Mouse (Mus musculus): ENCODE measurements around the gene Wdr90. TPM values are rescaled to one million over a fixed set of nuclear protein-coding genes. Genes with fewer than 3 reads are reported as not detected.

The Wdr90 gene
- polyA plus RNA-seq, 1 experiment from 2014 or later, result 13.1 TPM

DNA sequence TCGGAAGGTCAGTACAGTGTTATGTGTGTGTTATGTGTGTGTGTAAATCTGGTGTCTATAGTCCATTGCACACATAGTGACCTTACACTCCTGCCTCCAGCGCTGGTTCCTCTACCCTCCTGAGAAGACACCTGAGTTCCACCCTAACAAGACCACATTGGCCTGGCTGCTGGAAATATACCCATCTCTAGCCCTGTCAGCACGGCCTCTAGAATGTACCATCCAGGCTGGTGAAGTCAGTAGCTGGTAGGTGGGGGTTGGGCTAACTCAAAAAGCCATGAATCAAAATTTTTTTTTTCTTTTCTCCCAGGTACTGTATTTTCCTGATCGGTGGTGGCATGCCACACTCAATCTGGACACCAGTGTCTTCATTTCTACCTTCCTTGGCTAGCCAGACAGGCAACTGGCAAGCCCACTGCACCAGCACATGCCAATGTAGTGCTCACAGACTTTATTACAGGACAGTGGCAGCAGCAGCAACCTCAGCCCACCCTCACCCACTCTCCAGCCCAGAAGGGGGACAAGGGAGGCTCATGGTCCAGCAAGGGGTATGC is 31.0 kb downstream of the Wdr90 start:
- Histone ChIP-seq H3K4me3 (ENCODE audit: low read length) (peak overlapping the region; percentile 63), H3K4me1 (ENCODE audit: control insufficient read depth, insufficient read depth, low read depth, low read length) (peaks cover 63% of the 10 kb centered on the region), H3K9me3 (ENCODE audit: control insufficient read depth, low read length) (no peaks in the 10 kb centered on the region), H3K27ac (ENCODE audit: low read depth, low read length) (no peak overlapping the region), H3K9ac (ENCODE audit: low read depth, low read length) (no peak overlapping the region), H3K27me3 (replicated peaks; ENCODE audit: control insufficient read depth, insufficient read depth, low read length) (no peaks in the 10 kb centered on the region), H3K36me3 (ENCODE audit: control insufficient read depth, insufficient read depth, low read length) (peaks cover 21% of the 10 kb centered on the region), H3K4me2 (ENCODE audit: low read length) (peak overlapping the region; percentile 69)
- no peak for ATAC-seq
- 80% methylated on average over 4 of the region's 4 CpGs for WGBS

DNA sequence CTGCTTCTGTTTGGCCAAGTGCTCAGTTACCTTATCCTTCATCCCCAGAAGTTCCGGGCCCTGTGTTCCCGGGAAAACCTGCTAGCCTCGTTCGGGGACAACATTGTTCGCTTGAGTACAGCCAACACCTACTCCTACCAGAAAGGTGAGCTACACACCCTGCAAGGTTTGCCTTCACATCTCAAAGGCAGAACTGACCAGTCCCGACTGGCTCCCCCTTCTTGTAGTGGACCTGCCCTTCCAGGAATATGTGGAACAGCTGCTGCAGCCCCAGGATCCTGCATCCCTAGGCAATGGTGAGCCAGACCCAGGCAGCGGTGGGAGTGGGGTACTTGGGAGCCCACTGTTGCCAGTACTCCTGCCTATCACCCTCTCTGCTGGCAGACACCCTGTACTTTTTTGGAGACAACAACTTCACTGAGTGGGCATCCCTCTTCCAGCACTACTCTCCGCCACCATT is 31.7 kb downstream of the Wdr90 start:
- ATAC-seq, result no peak
- H3K4me1 ChIP-seq (ENCODE audit: control insufficient read depth, insufficient read depth, low read depth, low read length), result peaks cover 63% of the 10 kb centered on the region
- peak overlapping the region; percentile 81 for H3K9ac ChIP-seq (ENCODE audit: low read depth, low read length)
- H3K4me3 ChIP-seq (ENCODE audit: low read length), result peak overlapping the region; percentile 63
- no peaks in the 10 kb centered on the region for H3K9me3 ChIP-seq (ENCODE audit: control insufficient read depth, low read length)
- no peaks in the 10 kb centered on the region for H3K27me3 ChIP-seq (replicated peaks; ENCODE audit: control insufficient read depth, insufficient read depth, low read length)
- WGBS, result 47% methylated on average over 8 of the region's 8 CpGs
- H3K36me3 ChIP-seq (ENCODE audit: control insufficient read depth, insufficient read depth, low read length), result peaks cover 21% of the 10 kb centered on the region
- H3K27ac ChIP-seq (ENCODE audit: low read depth, low read length), result peak overlapping the region; percentile 92
- peak overlapping the region; percentile 69 for H3K4me2 ChIP-seq (ENCODE audit: low read length)

GRCm38 (mm10) chr17:25828712-25829557 is 32.4 kb downstream of the Wdr90 start, which contains the start of gene Jmjd8:
Jmjd8 (plus strand) TSS chr17:25828867.
- Histone ChIP-seq H3K4me3 (ENCODE audit: low read length) (peak within 1 kb of the TSS; percentile 63), H3K36me3 (ENCODE audit: control insufficient read depth, insufficient read depth, low read length) (peaks cover 21% of the 10 kb centered on the region), H3K4me1 (ENCODE audit: control insufficient read depth, insufficient read depth, low read depth, low read length) (peaks cover 63% of the 10 kb centered on the region), H3K27me3 (replicated peaks; ENCODE audit: control insufficient read depth, insufficient read depth, low read length) (no peaks in the 10 kb centered on the region), H3K27ac (ENCODE audit: low read depth, low read length) (peak within 1 kb of the TSS; percentile 92), H3K9ac (ENCODE audit: low read depth, low read length) (peak within 1 kb of the TSS; percentile 81), H3K4me2 (ENCODE audit: low read length) (peak within 1 kb of the TSS; percentile 69), H3K9me3 (ENCODE audit: control insufficient read depth, low read length) (no peaks in the 10 kb centered on the region)
- 1% methylated on average over 32 of the region's 32 CpGs for WGBS
- ATAC-seq, result peak; percentile 62

DNA sequence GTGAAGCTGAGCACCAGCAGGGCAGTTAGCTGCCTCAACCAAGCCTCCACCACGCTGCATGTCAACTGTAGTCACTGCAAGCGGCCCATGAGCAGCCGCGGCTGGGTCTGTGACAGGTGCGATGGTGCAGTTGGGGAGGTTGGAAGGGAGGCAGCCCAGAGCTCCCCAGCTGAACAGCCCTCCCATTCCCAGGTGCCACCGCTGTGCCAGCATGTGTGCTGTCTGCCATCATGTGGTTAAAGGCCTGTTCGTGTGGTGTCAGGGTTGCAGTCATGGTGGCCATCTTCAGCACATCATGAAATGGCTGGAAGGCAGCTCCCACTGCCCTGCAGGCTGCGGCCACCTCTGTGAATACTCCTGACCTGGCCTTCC is 33.1 kb downstream of the Wdr90 start:
- ATAC-seq, result no peak
- H3K36me3 ChIP-seq (ENCODE audit: control insufficient read depth, insufficient read depth, low read length), result peaks cover 21% of the 10 kb centered on the region
- H3K4me1 ChIP-seq (ENCODE audit: control insufficient read depth, insufficient read depth, low read depth, low read length), result peaks cover 62% of the 10 kb centered on the region

DNA sequence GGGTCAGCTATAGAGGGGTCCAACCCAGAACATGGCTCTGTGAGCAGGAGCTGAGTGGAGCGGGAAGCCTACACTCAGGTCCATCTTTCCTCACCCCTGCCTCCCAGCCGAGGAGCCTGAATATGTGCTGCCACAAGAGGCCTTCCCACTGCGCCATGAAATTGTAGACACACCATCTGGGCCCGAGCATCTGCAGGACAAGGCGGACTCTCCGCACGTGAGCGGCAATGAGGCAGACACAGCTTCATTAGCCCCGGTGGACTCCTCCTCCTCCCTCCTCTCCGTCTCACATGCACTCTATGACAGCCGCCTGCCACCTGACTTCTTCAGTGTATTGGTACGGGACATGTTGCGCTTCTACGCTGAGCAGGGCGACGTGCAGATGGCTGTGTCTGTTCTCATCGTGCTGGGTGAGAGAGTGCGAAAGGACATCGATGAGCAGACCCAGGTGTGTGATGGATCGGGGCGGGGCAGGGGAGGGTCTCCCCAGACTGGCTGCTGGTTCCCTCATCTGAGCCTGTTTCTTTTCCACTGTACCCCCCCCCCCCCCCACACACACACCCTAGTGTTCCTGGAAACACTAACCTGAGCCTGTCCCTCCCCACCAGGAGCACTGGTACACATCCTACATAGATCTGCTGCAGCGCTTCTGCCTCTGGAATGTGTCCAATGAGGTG is 33.6 kb downstream of the Wdr90 start:
- ATAC-seq, result no peak
- Histone ChIP-seq H3K9ac (ENCODE audit: low read depth, low read length) (no peak overlapping the region), H3K4me3 (ENCODE audit: low read length) (no peak overlapping the region), H3K4me2 (ENCODE audit: low read length) (no peak overlapping the region), H3K4me1 (ENCODE audit: control insufficient read depth, insufficient read depth, low read depth, low read length) (peaks cover 64% of the 10 kb centered on the region), H3K36me3 (ENCODE audit: control insufficient read depth, insufficient read depth, low read length) (peaks cover 21% of the 10 kb centered on the region), H3K27me3 (replicated peaks; ENCODE audit: control insufficient read depth, insufficient read depth, low read length) (no peaks in the 10 kb centered on the region), H3K27ac (ENCODE audit: low read depth, low read length) (no peak overlapping the region; the same call in 1 of the 2 replicates), H3K9me3 (ENCODE audit: control insufficient read depth, low read length) (no peaks in the 10 kb centered on the region)
- WGBS, result 91% methylated on average over 22 of the region's 22 CpGs

More for the DNA sequence above, 33.1 kb downstream of the Wdr90 start:
- H3K4me2 ChIP-seq (ENCODE audit: low read length), result peak overlapping the region; percentile 69
- peak overlapping the region; percentile 92 for H3K27ac ChIP-seq (ENCODE audit: low read depth, low read length)
- 83% methylated on average over 8 of the region's 8 CpGs for WGBS
- H3K9ac ChIP-seq (ENCODE audit: low read depth, low read length), result peak overlapping the region; percentile 81
- peak overlapping the region; percentile 63 for H3K4me3 ChIP-seq (ENCODE audit: low read length)
- H3K27me3 ChIP-seq (replicated peaks; ENCODE audit: control insufficient read depth, insufficient read depth, low read length), result no peaks in the 10 kb centered on the region
- no peaks in the 10 kb centered on the region for H3K9me3 ChIP-seq (ENCODE audit: control insufficient read depth, low read length)

GRCm38 (mm10) chr17:25827011-25827410 is 34.3 kb downstream of the Wdr90 start:
- 94% methylated on average over 13 of the region's 13 CpGs for WGBS
- no peak for ATAC-seq
- Histone ChIP-seq H3K4me2 (ENCODE audit: low read length) (no peak overlapping the region), H3K9me3 (ENCODE audit: control insufficient read depth, low read length) (no peaks in the 10 kb centered on the region), H3K4me3 (ENCODE audit: low read length) (no peak overlapping the region), H3K27ac (ENCODE audit: low read depth, low read length) (no peak overlapping the region), H3K27me3 (replicated peaks; ENCODE audit: control insufficient read depth, insufficient read depth, low read length) (no peaks in the 10 kb centered on the region), H3K4me1 (ENCODE audit: control insufficient read depth, insufficient read depth, low read depth, low read length) (peaks cover 62% of the 10 kb centered on the region), H3K36me3 (ENCODE audit: control insufficient read depth, insufficient read depth, low read length) (peaks cover 21% of the 10 kb centered on the region), H3K9ac (ENCODE audit: low read depth, low read length) (no peak overlapping the region)

DNA sequence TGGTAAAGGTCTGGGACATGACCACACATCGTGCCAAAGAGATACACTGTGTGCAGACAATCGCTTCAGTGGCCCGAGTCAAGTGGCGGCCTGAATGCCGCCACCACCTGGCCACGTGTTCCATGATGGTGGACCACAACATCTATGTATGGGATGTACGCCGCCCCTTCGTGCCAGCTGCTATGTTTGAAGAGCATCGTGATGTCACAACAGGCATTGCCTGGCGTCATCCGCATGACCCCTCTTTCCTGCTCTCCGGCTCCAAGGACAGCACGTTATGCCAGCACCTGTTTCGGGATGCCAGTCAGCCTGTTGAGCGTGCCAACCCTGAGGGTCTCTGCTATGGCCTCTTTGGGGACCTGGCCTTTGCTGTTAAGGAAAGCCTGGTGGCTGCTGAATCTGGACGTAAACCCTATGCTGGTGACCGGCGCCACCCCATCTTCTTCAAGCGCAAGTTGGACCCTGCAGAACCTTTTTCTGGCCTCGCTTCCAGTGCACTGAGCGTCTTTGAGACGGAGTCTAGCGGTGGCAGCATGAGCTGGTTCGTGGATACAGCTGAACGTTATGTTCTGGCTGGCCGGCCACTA is 35.2 kb downstream of the Wdr90 start:
- Histone ChIP-seq H3K9me3 (ENCODE audit: control insufficient read depth, low read length) (no peaks in the 10 kb centered on the region), H3K27me3 (replicated peaks; ENCODE audit: control insufficient read depth, insufficient read depth, low read length) (no peaks in the 10 kb centered on the region), H3K4me1 (ENCODE audit: control insufficient read depth, insufficient read depth, low read depth, low read length) (peaks cover 53% of the 10 kb centered on the region), H3K9ac (ENCODE audit: low read depth, low read length) (no peak overlapping the region), H3K4me3 (ENCODE audit: low read length) (no peak overlapping the region), H3K36me3 (ENCODE audit: control insufficient read depth, insufficient read depth, low read length) (peaks cover 17% of the 10 kb centered on the region), H3K4me2 (ENCODE audit: low read length) (no peak overlapping the region), H3K27ac (ENCODE audit: low read depth, low read length) (no peak overlapping the region)
- no peak for ATAC-seq
- WGBS, result 97% methylated on average over 27 of the region's 27 CpGs

- Histone ChIP-seq H3K4me1 (ENCODE audit: control insufficient read depth, insufficient read depth, low read depth, low read length) (peaks cover 45% of the 10 kb centered on the region), H3K9me3 (ENCODE audit: control insufficient read depth, low read length) (no peaks in the 10 kb centered on the region), H3K4me2 (ENCODE audit: low read length) (no peak overlapping the region), H3K9ac (ENCODE audit: low read depth, low read length) (no peak overlapping the region), H3K27ac (ENCODE audit: low read depth, low read length) (no peak overlapping the region), H3K4me3 (ENCODE audit: low read length) (no peak overlapping the region), H3K36me3 (ENCODE audit: control insufficient read depth, insufficient read depth, low read length) (peaks cover 10% of the 10 kb centered on the region), H3K27me3 (replicated peaks; ENCODE audit: control insufficient read depth, insufficient read depth, low read length) (no peaks in the 10 kb centered on the region)
- no peak for ATAC-seq
- 88% methylated on average over 6 of the region's 6 CpGs for WGBS
Observed at GRCm38 (mm10) chr17:25825311-25825710, 36.0 kb downstream of the Wdr90 start.
